Mouse (Mus musculus) hindbrain, postnatal 0 days (tissue): ENCODE measurements around the gene Csrnp3. TPM values are rescaled to one million over a fixed set of nuclear protein-coding genes. Genes with fewer than 3 reads are reported as not detected.

ENCODE experiments used
- ATAC-seq: fragments of 200-750 bp; cut with Nextera tagmentation; 2 replicates; pipeline ENCODE4 v1.8.0; 2017; ENCODE audit warnings: mild to moderate bottlenecking, moderate TSS enrichment, moderate library complexity
- DNase-seq: peaks from one replicate; pipeline ENCODE4 v3.0.0-alpha.2; 2015; ENCODE audit warnings: low spot score
- H3K27ac ChIP-seq: fragments of 300-500 bp; sonication (generic); 2 replicates; pipeline ENCODE4 v1.5.1; 2014; ENCODE audit warnings: mild to moderate bottlenecking
- H3K27me3 ChIP-seq: fragments of 300-500 bp; sonication (generic); 2 replicates; pipeline ENCODE4 v1.6.1; 2014; ENCODE audit warnings: low read length, mixed read lengths; ENCODE audit not compliant: insufficient read depth
- H3K36me3 ChIP-seq: fragments of 300-500 bp; sonication (generic); 2 replicates; pipeline ENCODE4 v1.6.1; 2014; ENCODE audit warnings: low read length, mixed read lengths; ENCODE audit not compliant: insufficient read depth
- H3K4me1 ChIP-seq: fragments of 300-500 bp; sonication (generic); 2 replicates; pipeline ENCODE4 v1.6.1; 2014; ENCODE audit warnings: antibody characterized with exemption, low read length, mixed read lengths; ENCODE audit not compliant: insufficient read depth
- H3K4me2 ChIP-seq: fragments of 300-500 bp; sonication (generic); 2 replicates; pipeline ENCODE4 v1.6.1; 2014; ENCODE audit warnings: low read depth, mild to moderate bottlenecking, low read length, moderate library complexity, mixed read lengths
- H3K4me3 ChIP-seq: fragments of 300-500 bp; sonication (generic); 2 replicates; pipeline ENCODE4 v1.5.1; 2014; ENCODE audit warnings: low read length
- H3K9ac ChIP-seq: fragments of 300-500 bp; sonication (generic); replicated peaks from 2 replicates; pipeline ENCODE4 v1.6.1; 2014; ENCODE audit warnings: mild to moderate bottlenecking, low read length, moderate library complexity, mixed read lengths
- H3K9me3 ChIP-seq: fragments of 300-500 bp; sonication (generic); 2 replicates; pipeline ENCODE4 v1.6.1; 2016; ENCODE audit warnings: low read length, mixed read lengths
- CTCF ChIP-seq: IDR thresholded peaks from 2 replicates; pipeline ENCODE4 v1.5.1; 2016; ENCODE audit warnings: antibody characterized with exemption, control low read depth, low read depth
- WGBS: fragments of 180-500 bp; shearing (Covaris S2); extraction: QIAGEN DNeasy Blood & Tissue Kit; methylation state at CpG from one replicate; pipeline ENCODE4 v1.1.7; 2014; 5-methylcytosine and 5-hydroxymethylcytosine counted together
- polyA plus RNA-seq: library from polyadenylated mRNA; unstranded; fragments of >200 nt; fragmentation: Nextera tagmentation; extraction: Ambion mirVana; gene quantifications from 2 replicates; pipeline ENCODE4 v1.2.1, GENCODE M21; 2015
- total RNA-seq: library from RNA; depleted of rRNA; stranded (reverse); fragments of >200 nt; gene quantifications from 2 replicates; pipeline ENCODE4 v1.2.3, GENCODE M21; 2014

Csrnp3 gene
- total and polyA plus RNA-seq, 2 experiments from 2014 or later: 35.5 to 56.5 TPM

GRCm38 (mm10) chr2:65926935-65927708 lies 81.6 kb downstream of the Csrnp3 start:
- Histone ChIP-seq H3K27me3 (no peaks in the 10 kb centered on the region), H3K4me1 (0 out of 2 replicates have a peak, but pooled peaks cover 2% of the 10 kb centered on the region), H3K27ac (no peak overlapping the region), H3K4me2 (no peak overlapping the region), H3K9me3 (no peaks in the 10 kb centered on the region), H3K36me3 (no peaks in the 10 kb centered on the region), H3K4me3 (no peak overlapping the region), H3K9ac (no peak overlapping the region)
- no peak for DNase-seq
- TF ChIP-seq CTCF: no peak
- no peak for ATAC-seq
- 66% methylated on average over 8 of the region's 8 CpGs for WGBS

GRCm38 (mm10) chr2:65929286-65929685 lies 83.7 kb downstream of the Csrnp3 start:
- Histone ChIP-seq H3K4me2 (peak overlapping the region; percentile 51), H3K9me3 (no peaks in the 10 kb centered on the region), H3K27me3 (no peaks in the 10 kb centered on the region), H3K27ac (peak overlapping the region; percentile 83), H3K4me3 (no peak overlapping the region), H3K36me3 (no peaks in the 10 kb centered on the region), H3K4me1 (0 out of 2 replicates have a peak, but pooled peaks cover 5% of the 10 kb centered on the region), H3K9ac (no peak overlapping the region)
- 27% methylated on average over 3 of the region's 3 CpGs for WGBS
- TF ChIP-seq CTCF: no peak
- no peak for DNase-seq
- ATAC-seq: no peak

DNA sequence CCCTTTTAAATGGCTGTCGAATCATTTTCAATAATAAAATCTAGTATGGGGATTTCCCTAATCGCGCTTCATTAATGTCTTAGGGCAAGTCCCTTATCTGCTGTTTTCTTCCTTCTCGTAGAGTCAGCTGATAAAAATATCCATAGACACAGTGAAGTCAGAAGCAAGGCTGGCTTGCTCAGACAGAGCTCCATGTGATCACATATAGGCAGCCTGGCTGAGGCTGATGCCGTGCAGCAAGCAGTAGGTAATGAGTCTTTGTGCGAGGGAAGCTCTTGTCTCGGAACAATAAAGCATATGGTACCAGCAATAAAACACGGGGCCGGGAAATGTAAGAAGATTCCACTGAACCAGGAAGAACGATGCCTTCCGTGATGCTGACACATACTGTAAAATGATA lies 84.4 kb downstream of the Csrnp3 start:
- DNase-seq: peak; percentile 83
- Histone ChIP-seq H3K36me3 (no peaks in the 10 kb centered on the region), H3K27me3 (no peaks in the 10 kb centered on the region), H3K9ac (peak overlapping the region; percentile 53), H3K4me1 (0 out of 2 replicates have a peak, but pooled peaks cover 3% of the 10 kb centered on the region), H3K27ac (peak overlapping the region; percentile 83), H3K9me3 (no peaks in the 10 kb centered on the region), H3K4me3 (peak overlapping the region; percentile 37), H3K4me2 (peak overlapping the region; percentile 51)
- ATAC-seq: peak; percentile 74
- 22% methylated on average over 11 of the region's 11 CpGs for WGBS
- TF ChIP-seq CTCF: no peak

DNA sequence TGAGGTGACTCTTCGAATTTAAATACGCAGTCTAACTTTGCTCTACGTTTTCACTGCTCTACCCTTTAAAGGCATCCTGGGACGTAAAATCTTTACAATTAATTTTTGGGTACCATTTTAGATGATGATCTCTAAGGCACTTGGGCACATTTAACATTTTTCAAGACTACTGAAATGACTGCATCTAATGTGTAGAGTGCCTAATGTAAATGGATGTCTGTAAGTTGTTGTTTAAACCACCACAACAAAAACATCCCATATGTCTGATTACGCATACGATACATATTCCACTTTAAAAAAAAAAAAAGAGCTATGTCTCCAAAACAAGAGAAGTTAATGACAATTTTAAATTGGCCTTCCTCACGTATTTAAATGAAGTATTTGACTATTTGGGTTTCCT lies 85.7 kb downstream of the Csrnp3 start:
- DNase-seq: peak; percentile 47
- Histone ChIP-seq H3K4me1 (0 out of 2 replicates have a peak, but pooled peaks cover 3% of the 10 kb centered on the region), H3K9ac (peak overlapping the region; percentile 54), H3K4me2 (peak overlapping the region; percentile 67), H3K9me3 (no peaks in the 10 kb centered on the region), H3K36me3 (no peaks in the 10 kb centered on the region), H3K4me3 (peak overlapping the region; percentile 44), H3K27me3 (no peaks in the 10 kb centered on the region), H3K27ac (peak overlapping the region; percentile 80)
- TF ChIP-seq CTCF: no peak
- WGBS: 16% methylated on average over 7 of the region's 7 CpGs
- no peak for ATAC-seq

- H3K4me2 ChIP-seq: peak overlapping the region; percentile 67
- H3K36me3 ChIP-seq: no peaks in the 10 kb centered on the region
- no peak for TF ChIP-seq CTCF
- peak overlapping the region; percentile 80 for H3K27ac ChIP-seq
- H3K4me3 ChIP-seq: peak overlapping the region; percentile 44
- ATAC-seq (peak; percentile 96), DNase-seq (peak; percentile 93)
- peak overlapping the region; percentile 54 for H3K9ac ChIP-seq
- H3K9me3 ChIP-seq: no peaks in the 10 kb centered on the region
- under 1% methylated on average over 11 of the region's 11 CpGs for WGBS
- no peaks in the 10 kb centered on the region for H3K27me3 ChIP-seq
- 0 out of 2 replicates have a peak, but pooled peaks cover 3% of the 10 kb centered on the region for H3K4me1 ChIP-seq
These were observed 86.3 kb downstream of the Csrnp3 start for GRCm38 (mm10) chr2:65931841-65932311.

DNA sequence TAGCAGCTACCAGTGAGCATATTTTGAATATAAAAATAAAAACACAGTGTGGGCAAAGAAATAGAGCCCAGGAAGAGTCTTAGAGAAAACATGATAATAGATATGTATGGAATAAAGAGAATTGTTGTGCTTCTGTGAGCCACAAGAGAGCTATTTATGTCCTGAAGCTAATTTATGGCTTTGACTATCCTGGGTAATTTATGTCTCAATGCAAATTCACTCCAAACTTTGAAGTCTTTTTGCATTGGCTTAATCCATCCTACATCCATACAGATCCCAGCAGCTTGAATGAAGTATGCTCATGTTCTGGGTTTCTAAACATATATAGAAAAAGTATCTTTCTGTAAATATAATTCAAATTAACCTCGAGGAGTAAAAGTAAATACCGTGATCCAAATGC lies 88.5 kb downstream of the Csrnp3 start:
- Histone ChIP-seq H3K4me3 (peak overlapping the region; percentile 3; the same call in 1 of the 2 replicates), H3K9ac (no peak overlapping the region; the same call in 1 of the 2 replicates), H3K36me3 (no peaks in the 10 kb centered on the region), H3K27me3 (no peaks in the 10 kb centered on the region), H3K4me2 (peak overlapping the region; percentile 67), H3K27ac (no peak overlapping the region), H3K4me1 (0 out of 2 replicates have a peak, but pooled peaks cover 3% of the 10 kb centered on the region), H3K9me3 (no peaks in the 10 kb centered on the region)
- 9% methylated on average over 2 of the region's 2 CpGs for WGBS
- TF ChIP-seq CTCF: no peak
- DNase-seq (no peak), ATAC-seq (no peak)

- no peak overlapping the region for H3K27ac ChIP-seq
These were observed 93.3 kb downstream of the Csrnp3 start for GRCm38 (mm10) chr2:65938900-65939299.

More at GRCm38 (mm10) chr2:65938900-65939299, 93.3 kb downstream of the Csrnp3 start:
- no peak overlapping the region for H3K9ac ChIP-seq
- no peak for TF ChIP-seq CTCF
- ATAC-seq: no peak
- no peak overlapping the region for H3K4me2 ChIP-seq
- no peaks in the 10 kb centered on the region for H3K36me3 ChIP-seq
- H3K4me3 ChIP-seq: no peak overlapping the region
- H3K4me1 ChIP-seq: 0 out of 2 replicates have a peak, but pooled peaks cover 2% of the 10 kb centered on the region
- no peak for DNase-seq
- no peaks in the 10 kb centered on the region for H3K27me3 ChIP-seq
- H3K9me3 ChIP-seq: no peaks in the 10 kb centered on the region
- 26% methylated on average over 3 of the region's 3 CpGs for WGBS
